Mouse (Mus musculus) G1E (cell line): ENCODE measurements around the gene Slc48a1.

Experiments used
- CTCF ChIP-seq: IDR thresholded peaks from 2 replicates; pipeline ENCODE4 v1.5.1; 2012; ENCODE audit warnings: low read depth, low read length, inconsistent platforms, mixed read lengths
- GATA1 ChIP-seq: IDR thresholded peaks from 2 replicates; pipeline ENCODE4 v1.6.1; 2012; ENCODE audit warnings: borderline replicate concordance, low read length, inconsistent platforms, mixed read lengths
- POLR2AphosphoS5 ChIP-seq: IDR thresholded peaks from 2 replicates; pipeline ENCODE4 v1.6.1; 2012; ENCODE audit warnings: low read depth, low read length, inconsistent platforms; ENCODE audit not compliant: insufficient replicate concordance
- TAL1 ChIP-seq: conservative IDR thresholded peaks from 2 replicates; pipeline ENCODE4 v1.6.1; 2012; ENCODE audit warnings: low read depth, low read length, inconsistent platforms, mixed read lengths

DNA sequence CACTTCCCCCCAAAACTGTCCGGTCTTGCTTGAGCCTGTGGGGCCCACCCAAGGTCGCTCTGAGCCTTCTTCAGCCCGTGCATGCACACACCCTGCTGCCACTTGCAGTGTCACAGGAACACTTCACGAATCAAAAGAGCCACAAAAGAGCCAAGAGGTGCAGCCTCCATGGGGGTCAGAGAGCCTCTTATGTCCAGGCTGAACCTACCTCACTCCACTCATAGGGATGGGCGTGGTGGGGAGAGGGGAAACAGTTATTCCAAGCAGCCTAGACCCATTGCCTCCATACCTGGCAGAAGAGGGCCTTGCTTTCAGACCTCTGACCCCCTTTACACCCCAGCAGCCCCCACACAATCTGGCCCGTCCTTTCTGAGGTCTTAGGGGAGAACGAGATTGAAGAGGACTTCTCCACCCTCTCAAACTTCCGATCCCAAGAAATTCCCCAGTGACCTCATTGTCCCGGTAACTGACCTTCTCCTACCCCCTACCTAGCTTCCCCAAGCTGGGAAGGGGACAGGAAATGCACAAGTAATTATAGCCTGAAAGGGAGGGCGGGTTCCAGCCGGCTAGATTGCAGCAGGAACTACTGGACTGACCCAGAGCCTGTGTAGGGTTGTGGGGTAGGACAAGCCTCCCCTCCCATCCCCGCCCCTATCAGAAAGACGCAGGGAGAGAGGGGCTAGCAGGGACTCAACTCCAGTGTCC, 13.1 kb upstream of the Slc48a1 start:
- no peak for TF ChIP-seq GATA1
- TF ChIP-seq CTCF = no peak
- TF ChIP-seq TAL1 = no peak
- no peak for TF ChIP-seq POLR2AphosphoS5
